Mouse (Mus musculus) hindbrain, embryonic 12.5 days (tissue): Measurements from ENCODE around the gene Slc22a20. TPM values are rescaled to one million over a fixed set of nuclear protein-coding genes. Genes with fewer than 3 reads are reported as not detected.

Experiments
- ATAC-seq: fragments of 200-750 bp; cut with Nextera tagmentation; 2 replicates; pipeline ENCODE4 v1.8.0; 2017; ENCODE audit warnings: moderate TSS enrichment; ENCODE audit not compliant: low FRiP score
- H3K27ac ChIP-seq: fragments of 300-500 bp; sonication (generic); 2 replicates; pipeline ENCODE4 v1.5.1; 2016; ENCODE audit warnings: mild to moderate bottlenecking
- H3K27me3 ChIP-seq: fragments of 300-500 bp; sonication (generic); 2 replicates; pipeline ENCODE4 v1.6.1; 2016; ENCODE audit warnings: mild to moderate bottlenecking
- H3K36me3 ChIP-seq: fragments of 300-500 bp; sonication (generic); 2 replicates; pipeline ENCODE4 v1.6.1; 2016; ENCODE audit warnings: mild to moderate bottlenecking
- H3K4me1 ChIP-seq: fragments of 300-500 bp; sonication (generic); 2 replicates; pipeline ENCODE4 v1.6.1; 2016
- H3K4me2 ChIP-seq: fragments of 300-500 bp; sonication (generic); replicated peaks from 2 replicates; pipeline ENCODE4 v1.6.1; 2016; ENCODE audit warnings: mild to moderate bottlenecking
- H3K4me3 ChIP-seq: fragments of 300-500 bp; sonication (generic); 2 replicates; pipeline ENCODE4 v1.5.1; 2016; ENCODE audit warnings: mild to moderate bottlenecking
- H3K9ac ChIP-seq: fragments of 300-500 bp; sonication (generic); 2 replicates; pipeline ENCODE4 v1.6.1; 2016; ENCODE audit warnings: mild to moderate bottlenecking, moderate library complexity
- H3K9me3 ChIP-seq: fragments of 300-500 bp; sonication (generic); replicated peaks from 2 replicates; pipeline ENCODE4 v1.6.1; 2016; ENCODE audit warnings: mild to moderate bottlenecking
- WGBS: fragments of 180-500 bp; shearing (Covaris S2); methylation state at CpG from one replicate; pipeline ENCODE4 v1.1.7; 2016; 5-methylcytosine and 5-hydroxymethylcytosine counted together
- polyA plus RNA-seq: library from polyadenylated mRNA; unstranded; fragments of >200 nt; fragmentation: Nextera tagmentation; extraction: Ambion mirVana; gene quantifications from 2 replicates; pipeline ENCODE4 v1.2.1, GENCODE M21; 2016

Slc22a20 gene
- polyA plus RNA-seq, 1 experiment from 2014 or later, result not detected

DNA sequence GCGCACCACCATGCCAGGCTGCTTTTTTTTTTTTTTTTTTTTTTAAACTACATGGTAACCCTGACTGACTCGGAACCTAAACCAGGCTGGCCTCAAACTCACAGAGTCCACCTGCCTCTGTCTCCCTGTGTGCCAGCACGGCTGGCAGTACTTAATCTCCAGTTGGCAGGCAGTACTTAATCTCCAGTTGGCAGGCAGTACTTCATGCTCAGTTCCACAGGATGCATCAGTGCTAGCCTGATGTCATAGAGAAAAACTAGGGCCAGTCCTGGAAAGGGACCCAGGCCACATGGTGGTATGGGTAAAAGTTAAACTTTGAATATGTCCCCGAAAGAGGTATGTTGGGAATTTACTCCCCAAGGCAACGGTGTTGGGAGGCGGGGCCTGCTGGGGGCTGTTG, 57.8 kb downstream of the Slc22a20 start:
- Histone ChIP-seq H3K9ac (no peak overlapping the region), H3K4me3 (no peak overlapping the region), H3K27ac (no peak overlapping the region), H3K4me2 (no peak overlapping the region), H3K36me3 (no peaks in the 10 kb centered on the region), H3K4me1 (peaks cover 17% of the 10 kb centered on the region), H3K27me3 (peaks cover 13% of the 10 kb centered on the region), H3K9me3 (no peaks in the 10 kb centered on the region)
- WGBS, result 75% methylated on average over 6 of the region's 6 CpGs
- ATAC-seq, result no peak

DNA sequence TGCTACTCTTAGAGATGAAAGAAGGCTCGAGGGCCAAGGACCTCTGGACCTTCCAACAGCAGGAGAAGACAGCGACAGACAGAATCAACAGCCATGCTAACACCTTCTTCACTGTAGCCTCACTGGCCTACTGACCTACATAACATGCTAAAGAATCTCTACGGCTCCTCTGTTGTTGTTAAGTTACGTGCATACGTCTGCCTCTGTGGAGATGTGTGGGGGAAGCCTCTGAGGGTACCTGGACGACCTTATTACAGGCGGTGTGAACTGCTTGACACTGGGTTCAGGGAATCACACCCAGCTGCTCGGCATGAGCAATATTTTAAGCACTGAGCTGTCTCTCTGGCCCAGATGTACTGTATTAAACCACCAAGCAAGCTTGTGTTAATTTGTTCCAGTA, 58.4 kb downstream of the Slc22a20 start:
- Histone ChIP-seq H3K27ac (no peak overlapping the region), H3K4me2 (no peak overlapping the region), H3K9ac (no peak overlapping the region), H3K27me3 (peaks cover 13% of the 10 kb centered on the region), H3K4me3 (no peak overlapping the region), H3K4me1 (peaks cover 17% of the 10 kb centered on the region), H3K36me3 (no peaks in the 10 kb centered on the region), H3K9me3 (no peaks in the 10 kb centered on the region)
- WGBS, result 76% methylated on average over 8 of the region's 8 CpGs
- ATAC-seq, result no peak

DNA sequence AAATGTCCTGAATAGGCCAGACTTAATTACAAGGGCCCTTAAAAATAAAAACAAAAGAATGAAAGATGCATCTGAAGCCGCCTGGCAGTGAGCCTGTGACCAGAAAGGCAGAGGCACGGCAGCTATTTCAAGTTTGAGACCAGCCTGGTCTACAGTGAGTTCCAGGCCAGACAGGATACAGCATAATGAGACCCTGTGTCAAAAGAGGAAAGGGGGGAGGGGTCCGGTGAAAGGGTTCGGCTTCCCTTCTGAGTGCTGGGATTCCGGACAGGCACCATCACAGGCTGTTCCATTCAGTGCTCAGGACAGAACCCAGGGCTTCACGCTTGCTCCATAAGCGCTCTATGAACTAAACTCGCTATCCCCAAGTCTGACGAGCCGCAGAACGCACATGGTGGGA, 58.9 kb downstream of the Slc22a20 start:
- Histone ChIP-seq H3K9me3 (no peaks in the 10 kb centered on the region), H3K36me3 (no peaks in the 10 kb centered on the region), H3K27me3 (peaks cover 13% of the 10 kb centered on the region), H3K4me1 (peaks cover 17% of the 10 kb centered on the region), H3K9ac (no peak overlapping the region), H3K4me3 (no peak overlapping the region), H3K27ac (no peak overlapping the region), H3K4me2 (no peak overlapping the region)
- no peak for ATAC-seq
- 67% methylated on average over 11 of the region's 11 CpGs for WGBS

DNA sequence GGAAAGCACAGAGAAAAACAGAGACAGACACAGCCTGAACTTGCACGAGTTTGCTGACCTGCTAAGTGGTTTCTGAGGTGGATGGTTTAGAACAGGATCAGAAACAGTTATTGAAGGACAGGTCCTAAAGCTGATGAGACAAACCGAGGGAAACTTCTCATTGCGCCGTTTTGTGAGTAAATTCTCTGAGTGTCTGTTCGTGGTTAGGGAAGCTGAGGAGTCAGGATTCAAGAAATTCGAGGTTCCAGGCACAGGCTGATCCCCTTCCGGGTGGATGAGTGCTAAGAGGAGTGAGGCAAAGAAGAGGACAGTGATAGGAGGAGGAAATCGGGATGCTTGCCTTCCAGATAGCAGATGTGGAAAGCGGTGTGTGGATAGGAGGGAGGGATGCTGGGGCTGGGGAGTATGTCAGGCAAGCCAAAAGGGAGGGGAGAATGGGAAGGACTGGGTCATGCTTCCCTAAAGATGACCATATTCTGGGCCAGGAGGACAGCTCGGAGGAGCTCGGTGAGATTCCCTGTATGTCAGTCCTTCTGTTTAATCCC, 60.6 kb downstream of the Slc22a20 start:
- peaks cover 13% of the 10 kb centered on the region for H3K27me3 ChIP-seq
- ATAC-seq, result no peak
- H3K4me3 ChIP-seq, result peak overlapping the region; percentile 58
- H3K36me3 ChIP-seq, result no peaks in the 10 kb centered on the region
- H3K4me1 ChIP-seq, result peaks cover 22% of the 10 kb centered on the region
- WGBS, result 34% methylated on average over 11 of the region's 11 CpGs
- H3K4me2 ChIP-seq, result peak overlapping the region; percentile 98
- H3K27ac ChIP-seq, result no peak overlapping the region
- no peaks in the 10 kb centered on the region for H3K9me3 ChIP-seq
- H3K9ac ChIP-seq, result peak overlapping the region; percentile 63

DNA sequence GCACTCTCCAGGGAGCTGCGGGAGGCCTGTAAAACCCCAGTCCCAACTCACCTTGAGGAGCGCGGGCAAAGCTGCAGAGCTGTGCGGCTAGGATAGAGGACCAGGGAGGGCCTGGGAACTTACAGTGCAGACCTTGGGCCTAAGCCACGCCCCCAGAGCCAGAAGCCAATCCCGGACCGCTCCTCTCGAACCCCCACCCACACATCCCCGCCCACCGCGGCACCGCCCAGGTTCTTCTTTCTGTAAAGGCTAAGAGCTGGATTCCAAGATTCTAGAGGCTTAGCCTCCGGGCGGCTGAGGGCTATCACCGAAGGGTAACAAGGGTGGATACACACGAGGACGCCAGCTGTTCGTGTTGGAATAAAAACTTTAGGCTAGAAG, 61.2 kb downstream of the Slc22a20 start, which contains the start of gene Cdc42ep2:
Gene Cdc42ep2 (minus strand): TSS at position 104 of the 381 bp plus-strand sequence.
- peak within 1 kb of the TSS; percentile 63 for H3K9ac ChIP-seq
- H3K36me3 ChIP-seq, result no peaks in the 10 kb centered on the region
- H3K4me1 ChIP-seq, result peaks cover 19% of the 10 kb centered on the region
- peak within 1 kb of the TSS; percentile 98 for H3K4me2 ChIP-seq
- H3K4me3 ChIP-seq, result peak within 1 kb of the TSS; percentile 58
- WGBS, result under 1% methylated on average over 18 of the region's 18 CpGs
- H3K9me3 ChIP-seq, result no peaks in the 10 kb centered on the region
- peak within 1 kb of the TSS; percentile 77 for H3K27ac ChIP-seq
- H3K27me3 ChIP-seq, result peaks cover 13% of the 10 kb centered on the region
- ATAC-seq, result peak; percentile 93

DNA sequence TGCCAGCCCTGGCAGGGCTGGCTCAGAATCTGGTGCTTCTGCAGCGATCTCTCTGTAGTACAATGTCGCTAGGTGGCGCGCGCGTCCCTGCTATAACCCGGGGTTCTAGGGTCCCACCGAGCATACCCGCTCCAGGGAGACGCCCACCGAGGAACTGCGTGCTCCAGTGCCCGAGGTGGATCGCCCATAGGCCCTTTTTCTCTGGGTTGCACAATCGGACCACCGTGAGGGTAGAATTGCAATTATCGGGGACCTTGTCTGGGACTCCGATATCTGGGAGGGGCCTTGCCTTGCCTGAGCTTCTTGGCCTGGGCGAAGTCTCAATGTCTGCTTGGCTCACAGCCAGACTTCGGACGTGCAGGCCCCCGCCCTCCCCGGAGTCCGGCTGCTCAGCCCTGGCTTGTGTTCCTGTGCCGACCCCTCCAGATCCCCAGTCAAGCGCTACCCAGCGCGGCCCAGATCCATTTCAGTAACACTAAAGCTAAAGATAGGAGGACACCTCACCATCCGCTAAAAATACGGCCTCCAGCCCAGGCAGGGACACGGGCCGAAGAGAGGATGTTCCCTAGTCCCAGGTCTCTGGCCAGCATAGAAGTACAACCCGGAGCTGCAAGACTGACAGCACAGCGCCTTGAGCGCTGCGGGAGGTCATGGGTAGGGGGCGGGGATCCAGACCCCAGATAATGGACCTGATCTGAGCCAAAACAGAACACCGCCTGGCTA, 61.8 kb downstream of the Slc22a20 start:
- under 1% methylated on average over 38 of the region's 38 CpGs for WGBS

DNA sequence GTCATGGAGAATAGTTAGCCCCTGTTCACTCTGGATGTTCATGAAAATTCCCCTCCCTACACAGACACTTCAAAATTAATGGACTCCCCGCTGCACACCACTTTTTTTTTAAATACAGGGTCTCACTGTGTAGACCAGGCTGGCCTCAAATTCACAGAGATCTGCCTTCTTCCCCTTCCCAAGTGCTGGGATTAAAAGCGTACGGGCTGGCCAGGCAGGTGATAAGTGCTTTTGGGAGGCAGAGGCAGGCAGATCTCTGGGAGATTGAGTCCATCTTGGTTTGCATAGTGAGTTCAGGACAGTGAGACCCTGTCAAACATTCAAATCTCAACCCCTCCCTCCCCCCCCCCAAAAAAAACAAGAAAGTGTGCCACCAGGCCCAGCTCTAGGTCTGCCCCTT, 63.0 kb downstream of the Slc22a20 start:
- H3K27ac ChIP-seq, result no peak overlapping the region
- H3K4me3 ChIP-seq, result no peak overlapping the region
- peaks cover 13% of the 10 kb centered on the region for H3K27me3 ChIP-seq
- no peaks in the 10 kb centered on the region for H3K9me3 ChIP-seq
- 91% methylated on average over 3 of the region's 3 CpGs for WGBS
- peaks cover 19% of the 10 kb centered on the region for H3K4me1 ChIP-seq
- no peak for ATAC-seq
- no peak overlapping the region for H3K9ac ChIP-seq
- no peak overlapping the region for H3K4me2 ChIP-seq
- H3K36me3 ChIP-seq, result 0 out of 2 replicates have a peak, but pooled peaks cover 2% of the 10 kb centered on the region

More for the DNA sequence above, 61.8 kb downstream of the Slc22a20 start:
- peak overlapping the region; percentile 77 for H3K27ac ChIP-seq
- H3K9me3 ChIP-seq, result no peaks in the 10 kb centered on the region
- peak overlapping the region; percentile 58 for H3K4me3 ChIP-seq
- no peaks in the 10 kb centered on the region for H3K36me3 ChIP-seq
- H3K4me2 ChIP-seq, result peak overlapping the region; percentile 98
- peaks cover 13% of the 10 kb centered on the region for H3K27me3 ChIP-seq
- peak overlapping the region; percentile 63 for H3K9ac ChIP-seq
- peak; percentile 82 for ATAC-seq
- H3K4me1 ChIP-seq, result peaks cover 19% of the 10 kb centered on the region

DNA sequence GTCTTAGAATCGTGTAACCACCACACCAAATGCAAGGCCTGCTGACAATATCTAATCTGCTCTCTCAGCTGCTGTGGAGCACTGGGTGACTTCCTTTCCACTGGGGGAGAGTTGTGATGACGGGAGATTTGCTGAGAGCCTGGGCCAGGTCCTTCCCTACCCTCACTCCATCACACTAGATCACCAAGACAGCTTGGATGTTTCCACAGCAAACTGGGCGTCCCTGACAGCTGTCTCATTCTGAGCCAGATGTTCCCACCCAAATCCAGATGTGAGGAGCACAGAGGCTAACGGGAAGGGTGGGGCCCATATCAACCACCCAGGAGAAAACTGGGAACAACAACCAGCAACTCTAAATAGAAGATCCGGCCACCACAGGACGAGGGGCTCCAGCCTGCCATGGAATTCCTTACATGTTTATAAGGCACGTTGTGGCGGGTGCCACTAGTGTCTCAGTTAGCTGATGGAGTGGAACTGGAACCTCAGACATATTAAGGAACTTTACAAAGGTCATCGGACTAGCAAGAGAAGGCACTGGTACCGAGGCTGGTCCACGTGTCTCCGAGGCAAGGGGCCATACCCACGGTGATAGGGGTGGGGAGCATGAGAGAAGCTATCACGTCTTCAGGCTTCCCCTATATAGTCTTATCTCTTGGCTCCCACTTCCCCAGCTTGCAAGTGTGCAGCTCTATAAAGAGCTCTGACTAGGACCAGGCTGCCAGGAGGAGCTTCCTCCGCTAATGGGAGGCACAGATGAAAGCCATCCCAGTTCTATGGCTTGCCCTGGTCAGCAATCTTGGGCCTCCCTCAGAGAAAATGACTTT, 63.6 kb downstream of the Slc22a20 start:
- 81% methylated on average over 15 of the region's 15 CpGs for WGBS
- Histone ChIP-seq H3K4me2 (no peak overlapping the region), H3K27ac (no peak overlapping the region), H3K9me3 (no peaks in the 10 kb centered on the region), H3K36me3 (peaks cover 6% of the 10 kb centered on the region; the same call in 1 of the 2 replicates), H3K4me3 (no peak overlapping the region), H3K27me3 (peaks cover 13% of the 10 kb centered on the region), H3K9ac (peak overlapping the region; percentile 49), H3K4me1 (peaks cover 19% of the 10 kb centered on the region)
- no peak for ATAC-seq

DNA sequence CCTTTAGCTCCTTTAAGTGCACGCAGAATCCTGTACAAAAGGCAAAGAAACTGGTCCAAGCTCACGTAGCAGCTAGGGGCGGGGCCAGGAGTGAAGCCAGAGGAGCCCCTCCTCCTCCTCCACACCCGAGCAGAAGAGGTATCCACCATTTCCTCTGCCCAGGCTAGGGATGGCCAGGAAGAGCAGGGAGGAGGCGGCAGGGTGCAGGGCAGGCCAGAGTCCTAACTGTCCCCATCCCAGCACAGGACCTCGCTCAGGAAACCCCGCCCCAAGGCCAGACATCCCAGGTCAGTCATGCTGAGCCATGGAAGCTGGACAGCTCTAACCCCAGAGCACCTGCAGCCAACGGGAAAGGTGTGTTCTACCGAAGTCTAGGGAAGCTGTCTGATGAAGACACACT, 64.2 kb downstream of the Slc22a20 start:
- no peak overlapping the region for H3K4me3 ChIP-seq
- 22% methylated on average over 8 of the region's 9 CpGs for WGBS

More for the DNA sequence above, 64.2 kb downstream of the Slc22a20 start:
- Histone ChIP-seq H3K9me3 (no peaks in the 10 kb centered on the region), H3K4me2 (no peak overlapping the region; the same call in 1 of the 2 replicates), H3K4me1 (peaks cover 19% of the 10 kb centered on the region), H3K36me3 (peaks cover 10% of the 10 kb centered on the region; the same call in 1 of the 2 replicates), H3K27ac (no peak overlapping the region), H3K27me3 (peaks cover 13% of the 10 kb centered on the region), H3K9ac (peak overlapping the region; percentile 49)
- ATAC-seq, result no peak

Other genes with a start within 250 kb of the Slc22a20 start
- 13.8 and 16.6 TPM in 2 replicates for gene Ltbp3, start 245.2 kb downstream of the Slc22a20 start, polyA plus RNA-seq
- 71.8 and 73.7 TPM in 2 replicates for gene Scyl1, start 214.7 kb downstream of the Slc22a20 start, polyA plus RNA-seq
- 28.7 and 29.9 TPM in 2 replicates for gene Frmd8, start 110.9 kb downstream of the Slc22a20 start, polyA plus RNA-seq
- 2.0 and 2.2 TPM in 2 replicates for gene Slc25a45, start 108.3 kb downstream of the Slc22a20 start, polyA plus RNA-seq
- 11.0 and 11.3 TPM in 2 replicates for gene Tigd3, start 92.0 kb downstream of the Slc22a20 start, polyA plus RNA-seq
- 161 and 177 TPM in 2 replicates for gene Dpf2, start 73.1 kb downstream of the Slc22a20 start, polyA plus RNA-seq
- gene Cdc42ep2, start 61.3 kb downstream of the Slc22a20 start, polyA plus RNA-seq, result 5.1 and 6.1 TPM in 2 replicates
- gene Pola2, start 21.9 kb downstream of the Slc22a20 start, polyA plus RNA-seq, result 47.4 and 49.2 TPM in 2 replicates
- gene Capn1, start 29.8 kb upstream of the Slc22a20 start, polyA plus RNA-seq, result 5.5 and 7.7 TPM in 2 replicates
- 31.7 and 32.8 TPM in 2 replicates for gene Syvn1, start 60.4 kb upstream of the Slc22a20 start, polyA plus RNA-seq
- 65.1 and 67.5 TPM in 2 replicates for gene Mrpl49, start 71.6 kb upstream of the Slc22a20 start, polyA plus RNA-seq
- gene Fau, start 71.7 kb upstream of the Slc22a20 start, polyA plus RNA-seq, result 561 and 621 TPM in 2 replicates
- gene Znhit2, start 75.0 kb upstream of the Slc22a20 start, polyA plus RNA-seq, result 33.6 and 34.4 TPM in 2 replicates
- gene Tm7sf2, start 82.2 kb upstream of the Slc22a20 start, polyA plus RNA-seq, result 38.0 and 40.3 TPM in 2 replicates
- 78.8 and 79.7 TPM in 2 replicates for gene Vps51, start 91.1 kb upstream of the Slc22a20 start, polyA plus RNA-seq
- not detected in 2 replicates for gene Tmem262, start 93.9 kb upstream of the Slc22a20 start, polyA plus RNA-seq
- 2.5 and 2.7 TPM in 2 replicates for gene Gm28374, start 96.1 kb upstream of the Slc22a20 start, polyA plus RNA-seq
- gene Zfpl1, start 98.8 kb upstream of the Slc22a20 start, polyA plus RNA-seq, result 68.9 and 75.0 TPM in 2 replicates
- gene Cdca5, start 98.8 kb upstream of the Slc22a20 start, polyA plus RNA-seq, result 24.5 and 25.4 TPM in 2 replicates
- gene AC131692.1, start 108.3 kb upstream of the Slc22a20 start, polyA plus RNA-seq, result 0.35 and 0.38 TPM in 2 replicates
- gene Naaladl1, start 119.6 kb upstream of the Slc22a20 start, polyA plus RNA-seq, result 0.54 and 0.70 TPM in 2 replicates
- gene Sac3d1, start 132.5 kb upstream of the Slc22a20 start, polyA plus RNA-seq, result 47.9 and 48.3 TPM in 2 replicates
- 33.2 and 33.4 TPM in 2 replicates for gene Snx15, start 142.2 kb upstream of the Slc22a20 start, polyA plus RNA-seq
- gene Batf2, start 154.8 kb upstream of the Slc22a20 start, polyA plus RNA-seq, result 0.22 TPM in 1 of 2 replicates, not detected in the other
- 91.6 and 94.6 TPM in 2 replicates for gene Arl2, start 155.4 kb upstream of the Slc22a20 start, polyA plus RNA-seq
- gene Majin, start 198.2 kb upstream of the Slc22a20 start, polyA plus RNA-seq, result not detected in 2 replicates
- gene Gpha2, start 240.2 kb upstream of the Slc22a20 start, polyA plus RNA-seq, result 1.4 and 1.5 TPM in 2 replicates
- gene Ppp2r5b, start 249.7 kb upstream of the Slc22a20 start, polyA plus RNA-seq, result 66.3 and 72.2 TPM in 2 replicates